Mouse (Mus musculus): ENCODE measurements at regions not wholly inside any gene's neighbourhood (a gene's known extent, or its start where the extent isn't known, plus 50 kb on each side); places are given as distances from the start of the nearest gene placed in this dataset.

GRCm38 (mm10) chr16:8916091-8916490 lies 86.2 kb downstream of the 1810013L24Rik start:
- TF ChIP-seq TCF12 (IDR thresholded peaks at IDR 0.05; ENCODE audit: insufficient read depth, poor library complexity, severe bottlenecking): no peak
- TF ChIP-seq POLR2A (IDR thresholded peaks at IDR 0.05; ENCODE audit: insufficient read length, low read depth): no peak
- TF ChIP-seq REST (IDR thresholded peaks at IDR 0.05; ENCODE audit: insufficient read depth, insufficient read length): no peak
- no peak for TF ChIP-seq USF1 (IDR thresholded peaks at IDR 0.05; ENCODE audit: low read depth)
- no peak for TF ChIP-seq E2F4 (IDR thresholded peaks at IDR 0.05; ENCODE audit: insufficient read depth)
- TF ChIP-seq MAX (IDR thresholded peaks at IDR 0.05; ENCODE audit: low read depth): no peak
- no peak for TF ChIP-seq POLR2AphosphoS2 (IDR thresholded peaks at IDR 0.05; ENCODE audit: insufficient read length, low read depth)
- TF ChIP-seq CEBPB (IDR thresholded peaks at IDR 0.05; ENCODE audit: insufficient read depth, poor library complexity, severe bottlenecking): no peak
- TF ChIP-seq MYOG (IDR thresholded peaks at IDR 0.05; ENCODE audit: control insufficient read depth in 1 of 3, insufficient read depth in 1 of 3, insufficient read length in 2 of 3, low read depth in 2 of 3): no peak

Data from myocyte (in vitro differentiated cells).